Comparison of ENCODE assay signal across 10 mouse cellular contexts in the genomic region with DNA sequence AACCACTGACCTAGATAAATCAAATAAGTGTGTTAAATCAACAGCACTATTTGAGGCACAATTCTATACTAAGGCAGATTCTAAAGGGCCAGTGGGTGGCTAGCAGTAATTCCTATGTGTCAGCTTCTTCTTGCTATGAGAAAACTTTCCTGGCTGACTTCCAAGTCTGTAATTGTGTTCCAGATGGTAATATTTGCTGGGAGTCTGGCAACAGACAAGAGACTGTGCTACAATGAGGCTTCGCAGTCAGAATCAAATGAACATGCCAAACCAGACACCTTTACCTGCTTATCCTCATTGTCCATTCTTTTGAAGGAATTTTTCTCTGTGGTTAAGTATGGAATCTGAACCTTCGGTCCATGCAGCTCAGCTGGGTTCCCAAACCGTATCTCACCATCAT.
A peak's percentile ranks its signal among the peaks of the same experiment; 100 is the strongest.
DNase-seq lines count a peak whose midpoint lies in the region; ATAC-seq and TF ChIP-seq lines count a peak whose summit lies in the region.
"Had no signal": no experiment of that assay in that cellular context is flagged by ENCODE, and none has a peak within 500 bp of the region (broad histone marks: within the 10 kb centered on the region; RNA-seq: fewer than 3 reads in every experiment).

No protein-coding gene starts in this region.

- H3K9me3 ChIP-seq in kidney, embryonic 15.5 days (replicated peaks) = no peaks in the 10 kb centered on the region
- no peaks in the 10 kb centered on the region for H3K9me3 ChIP-seq in midbrain, postnatal 0 days (ENCODE audit: low read length)
- H3K9me3 ChIP-seq in midbrain, embryonic 10.5 days (replicated peaks) = no peaks in the 10 kb centered on the region
- H3K9me3 ChIP-seq: G1E; neural tube, embryonic 13.5 days had no signal

- H3K4me3 ChIP-seq in kidney, embryonic 15.5 days (replicated peaks) = no peak overlapping the region
- no peak overlapping the region for H3K4me3 ChIP-seq in midbrain, postnatal 0 days (ENCODE audit: low read depth, low read length)
- H3K4me3 ChIP-seq in midbrain, embryonic 10.5 days = no peak overlapping the region
- H3K4me3 ChIP-seq: neural tube, embryonic 13.5 days had no signal

- peak; percentile 32 for DNase-seq in kidney, adult 9 months
- peak; percentile 65 for DNase-seq in midbrain, postnatal 0 days (ENCODE audit: low spot score)
- no peak for DNase-seq in midbrain, embryonic 10.5 days (ENCODE audit: low spot score)
- DNase-seq in cerebellum, adult 8-10 months = peak; percentile 47
- DNase-seq in skeletal muscle tissue, adult 2 months (ENCODE audit: low read depth, low spot score) = peak; percentile 24
- DNase-seq: heart, adult 11 months had no signal

- no peak overlapping the region for H3K4me2 ChIP-seq in kidney, embryonic 15.5 days
- no peak overlapping the region for H3K4me2 ChIP-seq in midbrain, postnatal 0 days (ENCODE audit: low read depth, low read length, poor library complexity, severe bottlenecking)
- H3K4me2 ChIP-seq: neural tube, embryonic 13.5 days had no signal

- H3K36me3 ChIP-seq in kidney, embryonic 15.5 days = no peaks in the 10 kb centered on the region
- H3K36me3 ChIP-seq in midbrain, postnatal 0 days (ENCODE audit: insufficient read depth, low read length) = no peaks in the 10 kb centered on the region
- no peaks in the 10 kb centered on the region for H3K36me3 ChIP-seq in midbrain, embryonic 10.5 days
- H3K36me3 ChIP-seq: neural tube, embryonic 13.5 days had no signal

- H3K27ac ChIP-seq in kidney, embryonic 15.5 days = no peak overlapping the region
- H3K27ac ChIP-seq in midbrain, postnatal 0 days (ENCODE audit: low read depth, low read length) = no peak overlapping the region
- no peak overlapping the region for H3K27ac ChIP-seq in midbrain, embryonic 10.5 days (replicated peaks)
- H3K27ac ChIP-seq: neural tube, embryonic 13.5 days had no signal

- no peak for ATAC-seq in kidney, embryonic 15.5 days (replicated peaks; ENCODE audit: low FRiP score)
- no peak for ATAC-seq in midbrain, postnatal 0 days (ENCODE audit: low FRiP score)
- ATAC-seq in erythroblast, adult 5-6 weeks (replicated peaks; ENCODE audit: low FRiP score, poor library complexity, severe bottlenecking) = no peak

- WGBS in kidney, embryonic 15.5 days = 72% methylated on average over 3 of the region's 3 CpGs
- WGBS in midbrain, postnatal 0 days = 59% methylated on average over 3 of the region's 3 CpGs
- WGBS in midbrain, embryonic 10.5 days = 83% methylated on average over 3 of the region's 3 CpGs

- no peaks in the 10 kb centered on the region for H3K4me1 ChIP-seq in kidney, embryonic 15.5 days
- H3K4me1 ChIP-seq in midbrain, postnatal 0 days (ENCODE audit: insufficient read depth, low read length) = no peaks in the 10 kb centered on the region
- no peaks in the 10 kb centered on the region for H3K4me1 ChIP-seq in midbrain, embryonic 10.5 days

- H3K27me3 ChIP-seq in kidney, embryonic 15.5 days = peaks cover 67% of the 10 kb centered on the region
- peaks cover 3% of the 10 kb centered on the region; the same call in 1 of the 2 replicates for H3K27me3 ChIP-seq in midbrain, postnatal 0 days (ENCODE audit: insufficient read depth, low read length)
- peaks cover 90% of the 10 kb centered on the region for H3K27me3 ChIP-seq in midbrain, embryonic 10.5 days (ENCODE audit: low read depth, poor library complexity, severe bottlenecking)

- TF ChIP-seq CTCF in midbrain, postnatal 0 days (IDR thresholded peaks at IDR 0.05) = no peak

- H3K9ac ChIP-seq in kidney, embryonic 15.5 days = no peak overlapping the region
- no peak overlapping the region for H3K9ac ChIP-seq in midbrain, postnatal 0 days (replicated peaks; ENCODE audit: low read length, poor library complexity, severe bottlenecking)
- H3K9ac ChIP-seq: neural tube, embryonic 13.5 days had no signal
